Comparison of ENCODE assay signal across 22 mouse cellular contexts in the genomic region with DNA sequence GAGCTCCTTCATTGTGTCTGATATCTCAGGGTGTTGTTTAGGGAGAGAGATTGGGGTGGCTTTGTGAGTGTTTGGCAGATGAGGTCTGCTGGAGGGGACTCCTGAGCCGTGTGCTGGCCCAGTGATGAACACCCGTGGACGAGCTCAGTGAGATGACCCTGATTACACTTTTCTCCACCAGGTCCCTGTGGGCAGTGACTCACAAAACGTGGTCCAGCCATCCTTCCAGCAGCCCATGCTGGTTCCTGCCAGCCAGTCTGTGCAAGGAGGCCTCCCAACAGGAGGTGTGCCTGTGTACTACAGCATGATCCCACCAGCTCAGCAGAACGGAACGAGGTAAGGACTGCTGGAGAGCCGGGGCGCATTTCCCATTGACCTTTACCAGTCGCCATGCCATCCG. TPM values are rescaled to one million over a fixed set of nuclear protein-coding genes. Genes with fewer than 3 reads are reported as not detected.
DNase-seq lines count a peak whose midpoint lies in the region; ATAC-seq and TF ChIP-seq lines count a peak whose summit lies in the region.
"Had no signal": no experiment of that assay in that cellular context is flagged by ENCODE, and none has a peak within 500 bp of the region (broad histone marks: within the 10 kb centered on the region; RNA-seq: fewer than 3 reads in every experiment).

No protein-coding gene starts in this region.

- H3K27me3 ChIP-seq in kidney, postnatal 0 days (ENCODE audit: insufficient read depth, low read length) = no peaks in the 10 kb centered on the region
- H3K27me3 ChIP-seq in C2C12 (ENCODE audit: control insufficient read depth, insufficient read depth, insufficient read length) = no peaks in the 10 kb centered on the region
- H3K27me3 ChIP-seq in Patski = no peaks in the 10 kb centered on the region
- no peaks in the 10 kb centered on the region for H3K27me3 ChIP-seq in forebrain, embryonic 14.5 days (replicated peaks; ENCODE audit: control insufficient read depth, insufficient read depth, low read length)
- H3K27me3 ChIP-seq: embryonic facial prominence, embryonic 12.5 days; embryonic facial prominence, embryonic 15.5 days; forebrain, embryonic 15.5 days; hindbrain, embryonic 12.5 days; hindbrain, embryonic 15.5 days had no signal

- no peak overlapping the region for H3K4me3 ChIP-seq in kidney, postnatal 0 days (replicated peaks; ENCODE audit: low read depth, low read length)
- no peak overlapping the region for H3K4me3 ChIP-seq in C2C12 (ENCODE audit: insufficient read depth, poor library complexity, severe bottlenecking)
- H3K4me3 ChIP-seq in forebrain, embryonic 14.5 days (ENCODE audit: low read depth, low read length) = no peak overlapping the region
- H3K4me3 ChIP-seq: embryonic facial prominence, embryonic 12.5 days; embryonic facial prominence, embryonic 15.5 days; forebrain, embryonic 15.5 days; hindbrain, embryonic 12.5 days; hindbrain, embryonic 15.5 days had no signal

- in situ Hi-C loops in Patski (cut with MboI; ENCODE audit: low pct_unique_long_range_greater_than_20kb) = no loop called here

- 0 out of 2 replicates have a peak overlapping the region, but pooled peaks have one; percentile 8 for H3K9ac ChIP-seq in kidney, postnatal 0 days (ENCODE audit: low read depth, low read length)
- no peak overlapping the region for H3K9ac ChIP-seq in forebrain, embryonic 14.5 days (ENCODE audit: low read length)
- H3K9ac ChIP-seq: embryonic facial prominence, embryonic 12.5 days; embryonic facial prominence, embryonic 15.5 days; forebrain, embryonic 15.5 days; hindbrain, embryonic 12.5 days; hindbrain, embryonic 15.5 days had no signal

- TF ChIP-seq CTCF in kidney, postnatal 0 days (IDR thresholded peaks at IDR 0.05; ENCODE audit: low read depth) = no peak
- no peak for TF ChIP-seq CTCF in C2C12 (IDR thresholded peaks at IDR 0.05; ENCODE audit: control insufficient read depth, insufficient read depth, insufficient read length)
- TF ChIP-seq CTCF in Patski (IDR thresholded peaks at IDR 0.05) = no peak

- H3K4me2 ChIP-seq in kidney, postnatal 0 days (ENCODE audit: low read length) = no peak overlapping the region
- H3K4me2 ChIP-seq in forebrain, embryonic 14.5 days (ENCODE audit: low read length) = no peak overlapping the region
- H3K4me2 ChIP-seq: embryonic facial prominence, embryonic 12.5 days; embryonic facial prominence, embryonic 15.5 days; forebrain, embryonic 15.5 days; hindbrain, embryonic 12.5 days; hindbrain, embryonic 15.5 days had no signal

- no peaks in the 10 kb centered on the region for H3K9me3 ChIP-seq in kidney, postnatal 0 days (replicated peaks; ENCODE audit: low read length)
- H3K9me3 ChIP-seq in forebrain, embryonic 14.5 days (replicated peaks; ENCODE audit: control insufficient read depth, low read length) = no peaks in the 10 kb centered on the region
- H3K9me3 ChIP-seq: embryonic facial prominence, embryonic 12.5 days; embryonic facial prominence, embryonic 15.5 days; forebrain, embryonic 15.5 days; hindbrain, embryonic 12.5 days; hindbrain, embryonic 15.5 days had no signal

- ATAC-seq in kidney, postnatal 0 days (replicated peaks; ENCODE audit: low FRiP score, low read depth) = no peak
- peak; percentile 70 for ATAC-seq in Patski
- ATAC-seq in forebrain, embryonic 14.5 days = no peak
- no peak for ATAC-seq in megakaryocyte, adult 5-6 weeks (ENCODE audit: poor library complexity, severe bottlenecking)
- ATAC-seq: forebrain, embryonic 15.5 days had no signal

- peaks cover 52% of the 10 kb centered on the region for H3K36me3 ChIP-seq in kidney, postnatal 0 days (ENCODE audit: insufficient read depth, low read length)
- H3K36me3 ChIP-seq in C2C12 (ENCODE audit: control insufficient read depth, insufficient read depth) = peaks cover 54% of the 10 kb centered on the region
- H3K36me3 ChIP-seq in forebrain, embryonic 14.5 days (ENCODE audit: control insufficient read depth, insufficient read depth, low read length) = peaks cover 75% of the 10 kb centered on the region

- no peak overlapping the region for H3K27ac ChIP-seq in kidney, postnatal 0 days
- no peak overlapping the region for H3K27ac ChIP-seq in forebrain, embryonic 14.5 days (ENCODE audit: low read depth, low read length)
- H3K27ac ChIP-seq: embryonic facial prominence, embryonic 12.5 days; embryonic facial prominence, embryonic 15.5 days; forebrain, embryonic 15.5 days; hindbrain, embryonic 12.5 days; hindbrain, embryonic 15.5 days had no signal

- DNase-seq in kidney, postnatal 0 days (ENCODE audit: low spot score) = no peak
- no peak for DNase-seq in kidney, postnatal 14 days
- DNase-seq in Patski (ENCODE audit: low read depth, low spot score) = no peak
- no peak for DNase-seq in forebrain, embryonic 14.5 days (ENCODE audit: low spot score)
- DNase-seq: adrenal gland, postnatal 10 days; adrenal gland, postnatal 36 days; cerebellum, adult 11 months; cerebellum, adult 2 months; cerebellum, adult 9-11 months; gastrocnemius, postnatal 25 days; heart, adult 18-20 months had no signal

- no peaks in the 10 kb centered on the region for H3K79me3 ChIP-seq in C2C12 (ENCODE audit: low read depth)

- CTCF ChIA-PET in Patski (lab: Charles Lee) = interaction anchor here (0.8 to 3.0 kb wide), 2 partner anchors 28 to 50 kb away, joined by 3 to 11 read pairs; no protein-coding TSS in a partner anchor

- POLR2A ChIA-PET in Patski (lab: Charles Lee) = interaction anchor here (1.3 kb wide), 1 partner anchor 19 kb away, joined by 4 read pairs; no protein-coding TSS in a partner anchor

- no peaks in the 10 kb centered on the region for H3K79me2 ChIP-seq in C2C12 (ENCODE audit: control insufficient read depth, insufficient read depth)

- peak overlapping the region; percentile 39 for H3ac ChIP-seq in C2C12 (ENCODE audit: control insufficient read depth, insufficient read length, low read depth)

- H3K4me1 ChIP-seq in kidney, postnatal 0 days (replicated peaks; ENCODE audit: insufficient read depth, low read length) = 0 out of 2 replicates have a peak, but pooled peaks cover 3% of the 10 kb centered on the region
- H3K4me1 ChIP-seq in forebrain, embryonic 14.5 days (ENCODE audit: control insufficient read depth, insufficient read depth, low read length) = no peaks in the 10 kb centered on the region
- H3K4me1 ChIP-seq: forebrain, embryonic 15.5 days had no signal

- WGBS in kidney, postnatal 0 days = 74% methylated on average over 10 of the region's 10 CpGs
- 92% methylated on average over 10 of the region's 10 CpGs for WGBS in forebrain, embryonic 14.5 days

TF ChIP-seq in C2C12, 6 proteins besides CTCF, POLR2A, EP300 and RAD21:
- TF ChIP-seq MAX (IDR thresholded peaks at IDR 0.05) = no peak
- no peak for TF ChIP-seq MYOG (IDR thresholded peaks at IDR 0.05; ENCODE audit: control insufficient read depth, extremely low read depth, insufficient read length)
- no peak for TF ChIP-seq CEBPB (IDR thresholded peaks at IDR 0.05; ENCODE audit: low read depth)
- no peak for TF ChIP-seq USF1 (IDR thresholded peaks at IDR 0.05; ENCODE audit: low read depth)
- no peak for TF ChIP-seq MYOD1 (IDR thresholded peaks at IDR 0.05; ENCODE audit: control insufficient read depth, insufficient read length, low read depth)
- TF ChIP-seq FOSL1 (IDR thresholded peaks at IDR 0.05; ENCODE audit: insufficient read depth, low read length, poor library complexity, severe bottlenecking) = no peak

RNA-seq across cellular contexts. Expression of a gene that starts 16.3 kb away (rescaled TPM):
- polyA plus RNA-seq in kidney, postnatal 0 days (2015; fragmentation: Nextera tagmentation; extraction: Ambion mirVana) = 0.16 and 0.31 TPM in 2 replicates
- polyA plus RNA-seq in C2C12 (2012; fragmentation: generic; extraction: Trizol) (9.7 TPM), Patski (2021) (0.80 TPM)
- 0.41 TPM in 1 of 2 replicates, not detected in the other for polyA plus RNA-seq in forebrain, embryonic 14.5 days (2014; fragmentation: Nextera tagmentation; extraction: Ambion mirVana)
- 1.2 TPM in 1 of 2 replicates, not detected in the other for total RNA-seq in megakaryocyte, adult 5-6 weeks (2015)
- total RNA-seq in megakaryocyte, adult 5-6 weeks (2017) = 0.40 TPM in 1 of 2 replicates, not detected in the other
- total RNA-seq: common myeloid progenitor, adult 5-6 weeks; hematopoietic stem cell, adult 5-6 weeks; MEL had no signal
- polyA plus RNA-seq: forebrain, embryonic 11.5 days had no signal

RNA-seq across cellular contexts. Expression of a gene that starts 29.5 kb away (rescaled TPM):
- polyA plus RNA-seq in kidney, postnatal 0 days (2015; fragmentation: Nextera tagmentation; extraction: Ambion mirVana) = 57.8 and 63.2 TPM in 2 replicates
- 0.42 TPM for polyA plus RNA-seq in C2C12 (2012; fragmentation: generic; extraction: Trizol)
- polyA plus RNA-seq in Patski (2021) = 0.18 TPM
- polyA plus RNA-seq in forebrain, embryonic 14.5 days (2014; fragmentation: Nextera tagmentation; extraction: Ambion mirVana) = 12.5 and 17.2 TPM in 2 replicates
- total RNA-seq in megakaryocyte, adult 5-6 weeks (2015) = not detected in 2 replicates
- total RNA-seq in megakaryocyte, adult 5-6 weeks (2017) = not detected in 2 replicates
- total RNA-seq: common myeloid progenitor, adult 5-6 weeks; hematopoietic stem cell, adult 5-6 weeks had no signal

RNA-seq across cellular contexts. Expression of a gene that starts 37.0 kb away (rescaled TPM):
- polyA plus RNA-seq in kidney, postnatal 0 days (2015; fragmentation: Nextera tagmentation; extraction: Ambion mirVana) = 71.1 and 76.0 TPM in 2 replicates
- 340 TPM for polyA plus RNA-seq in C2C12 (2012; fragmentation: generic; extraction: Trizol)
- polyA plus RNA-seq in Patski (2021) = 144 TPM
- 53.1 and 65.1 TPM in 2 replicates for polyA plus RNA-seq in forebrain, embryonic 14.5 days (2014; fragmentation: Nextera tagmentation; extraction: Ambion mirVana)
- total RNA-seq in megakaryocyte, adult 5-6 weeks (2015) = 31.3 and 31.9 TPM in 2 replicates
- 27.8 and 33.1 TPM in 2 replicates for total RNA-seq in megakaryocyte, adult 5-6 weeks (2017)

RNA-seq across cellular contexts. Expression of a gene that starts 49.1 kb away (rescaled TPM):
- polyA plus RNA-seq in kidney, postnatal 0 days (2015; fragmentation: Nextera tagmentation; extraction: Ambion mirVana) = 0.93 and 1.1 TPM in 2 replicates
- polyA plus RNA-seq in C2C12 (2012; fragmentation: generic; extraction: Trizol) (1.2 TPM), Patski (2021) (6.0 TPM)
- polyA plus RNA-seq in forebrain, embryonic 14.5 days (2014; fragmentation: Nextera tagmentation; extraction: Ambion mirVana) = 32.1 and 35.4 TPM in 2 replicates
- total RNA-seq in megakaryocyte, adult 5-6 weeks (2015) = not detected in 2 replicates
- not detected in 2 replicates for total RNA-seq in megakaryocyte, adult 5-6 weeks (2017)
- total RNA-seq: common myeloid progenitor, adult 5-6 weeks; hematopoietic stem cell, adult 5-6 weeks; MEL had no signal
